Mouse (Mus musculus) neural tube, embryonic 11.5 days (tissue): ENCODE measurements around the gene Ptprn. TPM values are rescaled to one million over a fixed set of nuclear protein-coding genes. Genes with fewer than 3 reads are reported as not detected.

Experiments
- ATAC-seq: fragments of 200-750 bp; cut with Nextera tagmentation; 2 replicates; pipeline ENCODE4 v1.8.0; 2017; ENCODE audit warnings: moderate number of reproducible peaks, mild to moderate bottlenecking, moderate TSS enrichment, moderate library complexity; ENCODE audit not compliant: insufficient read depth, low FRiP score, low TSS enrichment
- DNase-seq: peaks from one replicate; pipeline ENCODE4 v3.0.0-alpha.2; 2015; ENCODE audit warnings: low spot score
- H3K27ac ChIP-seq: fragments of 300-500 bp; sonication (generic); 2 replicates; pipeline ENCODE4 v1.5.1; 2014; ENCODE audit warnings: low read depth, mild to moderate bottlenecking, low read length
- H3K27me3 ChIP-seq: fragments of 300-500 bp; sonication (generic); 2 replicates; pipeline ENCODE4 v1.6.1; 2014; ENCODE audit warnings: mild to moderate bottlenecking, low read length, mixed read lengths; ENCODE audit not compliant: control insufficient read depth, insufficient read depth
- H3K36me3 ChIP-seq: fragments of 300-500 bp; sonication (generic); 2 replicates; pipeline ENCODE4 v1.6.1; 2014; ENCODE audit warnings: mild to moderate bottlenecking, low read length, moderate library complexity, mixed read lengths; ENCODE audit not compliant: control insufficient read depth, insufficient read depth
- H3K4me1 ChIP-seq: fragments of 300-500 bp; sonication (generic); 2 replicates; pipeline ENCODE4 v1.6.1; 2014; ENCODE audit warnings: low read length, mixed read lengths; ENCODE audit not compliant: control insufficient read depth, insufficient read depth
- H3K4me2 ChIP-seq: fragments of 300-500 bp; sonication (generic); 2 replicates; pipeline ENCODE4 v1.6.1; 2014; ENCODE audit warnings: low read depth, mild to moderate bottlenecking, moderate library complexity
- H3K4me3 ChIP-seq: fragments of 300-500 bp; sonication (generic); 2 replicates; pipeline ENCODE4 v1.5.1; 2014; ENCODE audit warnings: low read depth, low read length
- H3K9ac ChIP-seq: fragments of 300-500 bp; sonication (generic); 2 replicates; pipeline ENCODE4 v1.6.1; 2014; ENCODE audit warnings: mild to moderate bottlenecking, low read length
- H3K9me3 ChIP-seq: fragments of 300-500 bp; sonication (generic); 2 replicates; pipeline ENCODE4 v1.6.1; 2016; ENCODE audit warnings: low read length; ENCODE audit not compliant: control insufficient read depth
- WGBS: fragments of 180-500 bp; shearing (Covaris S2); extraction: QIAGEN DNeasy Blood & Tissue Kit; methylation state at CpG from one replicate; pipeline ENCODE4 v1.1.7; 2014; 5-methylcytosine and 5-hydroxymethylcytosine counted together
- polyA plus RNA-seq: library from polyadenylated mRNA; unstranded; fragments of >200 nt; fragmentation: Nextera tagmentation; extraction: Ambion mirVana; gene quantifications from 2 replicates; pipeline ENCODE4 v1.2.1, GENCODE M21; 2014

Gene Ptprn
- polyA plus RNA-seq, 1 experiment from 2014 or later, result 6.0 TPM

DNA sequence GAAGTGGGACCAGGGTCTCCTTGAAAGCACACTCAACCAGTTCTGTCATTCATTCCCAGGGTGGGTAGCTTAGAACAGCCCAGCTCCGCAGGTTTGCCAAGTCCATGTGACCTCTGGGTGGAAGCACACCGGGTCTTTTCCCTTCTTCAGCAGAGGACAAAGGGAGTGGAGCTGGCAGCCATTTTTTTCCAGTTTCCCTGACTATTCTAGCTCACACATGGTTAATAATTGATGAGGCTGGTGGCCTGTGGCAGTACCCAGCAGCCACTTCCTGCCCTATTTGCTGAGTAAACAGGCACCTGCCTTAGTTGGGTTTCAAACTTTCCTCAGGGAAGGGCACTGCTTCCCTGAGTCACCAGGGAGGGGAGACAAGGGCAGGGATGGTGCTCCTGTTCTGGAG is 49.9 kb downstream of the Ptprn start:
- H3K4me1 ChIP-seq, result peaks cover 23% of the 10 kb centered on the region
- ATAC-seq (no peak), DNase-seq (no peak)
- no peak overlapping the region for H3K27ac ChIP-seq
- WGBS, result 83% methylated on average over 2 of the region's 2 CpGs
- H3K9ac ChIP-seq, result no peak overlapping the region
- H3K4me2 ChIP-seq, result no peak overlapping the region
- peaks cover 24% of the 10 kb centered on the region for H3K27me3 ChIP-seq
- H3K9me3 ChIP-seq, result no peaks in the 10 kb centered on the region; the same call in 1 of the 2 replicates
- H3K4me3 ChIP-seq, result no peak overlapping the region
- H3K36me3 ChIP-seq, result peaks cover 10% of the 10 kb centered on the region

DNA sequence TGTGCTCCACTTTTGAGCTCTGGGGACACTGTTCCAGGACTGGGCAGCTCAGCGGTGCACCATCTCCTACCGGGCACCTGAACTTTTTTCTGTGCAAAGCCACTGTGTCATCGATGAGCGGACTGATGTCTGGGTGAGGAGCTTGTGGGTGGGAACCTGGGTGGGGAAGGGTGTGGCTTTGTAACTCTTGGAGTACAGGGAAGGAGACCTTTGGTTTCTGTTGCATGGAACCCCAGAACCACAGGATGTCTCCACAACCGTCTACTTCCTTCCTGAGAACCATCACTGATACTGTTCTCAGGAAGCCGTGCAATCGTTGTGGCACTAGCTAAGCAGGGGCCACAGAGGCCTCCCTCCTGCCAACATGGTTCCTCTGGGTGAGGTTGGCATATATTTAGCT is 51.2 kb downstream of the Ptprn start:
- H3K9me3 ChIP-seq, result no peaks in the 10 kb centered on the region
- H3K36me3 ChIP-seq, result peaks cover 10% of the 10 kb centered on the region
- H3K9ac ChIP-seq, result no peak overlapping the region
- no peak overlapping the region for H3K4me3 ChIP-seq
- H3K4me1 ChIP-seq, result peaks cover 14% of the 10 kb centered on the region
- H3K27me3 ChIP-seq, result peaks cover 11% of the 10 kb centered on the region
- no peak for ATAC-seq
- no peak overlapping the region for H3K27ac ChIP-seq
- no peak for DNase-seq
- no peak overlapping the region for H3K4me2 ChIP-seq
- 91% methylated on average over 7 of the region's 7 CpGs for WGBS

DNA sequence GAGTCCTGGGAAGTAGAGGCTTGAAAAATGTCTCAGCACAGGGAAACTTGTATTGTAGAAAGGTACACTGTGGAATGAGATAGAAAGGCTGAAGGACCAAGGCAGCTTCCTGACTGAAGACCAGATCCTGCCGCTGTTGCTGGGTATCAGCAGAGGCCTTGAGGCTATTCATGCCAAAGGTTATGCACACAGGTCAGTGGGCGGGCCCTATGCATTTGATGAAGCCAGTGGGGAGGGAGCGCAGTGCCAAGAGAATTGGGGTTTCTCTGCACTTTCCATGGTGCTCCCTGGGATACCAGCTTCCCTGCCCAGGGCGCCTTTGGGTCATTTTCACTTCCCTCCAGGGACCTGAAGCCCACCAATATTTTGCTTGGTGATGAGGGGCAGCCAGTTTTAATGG is 51.8 kb downstream of the Ptprn start:
- Histone ChIP-seq H3K4me1 (peaks cover 14% of the 10 kb centered on the region), H3K36me3 (peaks cover 10% of the 10 kb centered on the region), H3K9me3 (no peaks in the 10 kb centered on the region), H3K4me3 (no peak overlapping the region), H3K27me3 (peaks cover 5% of the 10 kb centered on the region), H3K4me2 (no peak overlapping the region), H3K27ac (no peak overlapping the region), H3K9ac (no peak overlapping the region)
- no peak for DNase-seq
- no peak for ATAC-seq
- WGBS, result 87% methylated on average over 4 of the region's 4 CpGs

DNA sequence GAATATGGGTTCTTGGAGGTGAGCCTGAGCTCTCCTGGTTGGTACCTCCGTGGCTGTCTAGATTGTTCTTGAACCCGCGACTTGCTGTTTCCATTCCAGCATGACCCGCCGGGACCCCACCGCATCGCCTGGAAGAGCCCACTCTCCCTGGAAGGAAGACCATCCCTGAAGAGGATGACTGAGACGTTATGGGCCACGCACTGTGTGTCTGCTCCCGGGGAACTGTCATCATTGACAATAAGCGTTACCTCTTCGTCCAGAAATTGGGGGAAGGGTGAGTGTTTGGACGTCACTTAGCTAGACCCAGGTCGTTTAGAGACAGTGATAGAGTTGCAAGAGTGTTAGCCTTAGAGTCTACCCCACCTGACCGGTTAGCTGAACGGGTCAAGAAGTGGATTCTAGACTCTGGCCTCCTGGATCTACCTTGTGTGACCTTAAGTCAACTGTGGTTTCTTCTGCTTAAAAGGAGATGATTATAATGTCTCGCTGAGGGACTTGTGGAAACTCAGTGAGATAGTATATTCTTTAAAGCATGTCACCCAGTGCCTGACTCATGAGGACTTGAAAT is 53.1 kb downstream of the Ptprn start:
- H3K9ac ChIP-seq, result peak overlapping the region; percentile 93
- no peaks in the 10 kb centered on the region for H3K27me3 ChIP-seq
- 15% methylated on average over 17 of the region's 17 CpGs for WGBS
- peaks cover 10% of the 10 kb centered on the region for H3K36me3 ChIP-seq
- H3K4me1 ChIP-seq, result peaks cover 14% of the 10 kb centered on the region
- peak overlapping the region; percentile 95 for H3K4me3 ChIP-seq
- H3K4me2 ChIP-seq, result peak overlapping the region; percentile 92
- H3K9me3 ChIP-seq, result no peaks in the 10 kb centered on the region
- DNase-seq (no peak), ATAC-seq (no peak)
- H3K27ac ChIP-seq, result no peak overlapping the region

DNA sequence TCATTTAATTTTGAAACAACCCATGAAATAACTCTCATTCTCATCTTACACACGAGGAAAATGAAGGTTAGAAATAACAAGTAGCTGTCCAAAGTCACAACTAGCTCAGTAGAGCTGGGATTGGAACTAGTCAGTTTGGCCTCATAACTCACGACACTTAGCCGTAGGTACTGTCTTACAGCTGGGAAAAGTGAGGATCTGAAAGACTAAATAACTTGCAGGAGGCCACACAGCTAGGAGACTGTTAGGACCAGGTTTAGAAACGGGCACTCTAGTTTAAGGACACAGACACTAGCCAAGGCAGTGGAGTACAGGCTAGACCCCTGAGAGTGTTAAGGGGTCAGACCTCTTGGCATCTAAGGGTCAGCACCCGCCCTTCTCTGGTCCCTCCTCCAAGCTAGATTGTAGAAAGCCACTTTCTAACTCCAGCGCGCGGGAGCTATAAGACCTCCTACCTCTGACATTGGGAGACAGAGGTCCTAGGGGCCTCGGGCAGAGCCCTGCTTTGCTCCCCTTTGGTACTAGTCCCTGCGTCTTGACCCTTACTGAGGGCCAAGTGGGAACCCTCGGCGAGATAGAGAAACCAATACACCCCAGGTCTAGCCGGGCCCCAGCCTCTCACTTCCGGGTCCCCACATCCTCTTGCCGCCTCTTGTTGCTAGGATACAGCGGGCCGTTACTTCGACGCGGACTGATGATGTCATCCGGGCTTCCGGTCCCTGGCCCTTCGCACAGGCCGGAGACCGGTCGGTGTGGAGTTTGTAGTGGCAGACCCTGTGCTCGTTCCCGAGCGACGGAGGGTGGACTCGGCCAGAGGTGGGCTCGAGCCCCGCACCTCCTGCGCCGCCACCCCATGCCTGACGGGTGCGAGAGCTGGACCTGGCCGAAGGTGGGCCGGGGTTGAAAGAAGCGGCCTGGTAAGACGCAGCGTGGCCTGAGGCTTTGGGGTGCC is 53.9 kb downstream of the Ptprn start, which contains the start of the genes Glb1l and Stk16:
Glb1l (minus strand) TSS at position 678 of the 952 bp plus-strand sequence.
Stk16 (plus strand) TSS at position 703 of the 952 bp plus-strand sequence.
- H3K9me3 ChIP-seq, result no peaks in the 10 kb centered on the region
- peak within 1 kb of the TSS; percentile 95 for H3K4me3 ChIP-seq
- ATAC-seq, result peak; percentile 96
- WGBS, result 7% methylated on average over 42 of the region's 42 CpGs
- no peak within 1 kb of the TSS for H3K27ac ChIP-seq
- H3K9ac ChIP-seq, result peak within 1 kb of the TSS; percentile 93
- H3K4me1 ChIP-seq, result peaks cover 14% of the 10 kb centered on the region
- no peaks in the 10 kb centered on the region for H3K27me3 ChIP-seq
- peaks cover 10% of the 10 kb centered on the region for H3K36me3 ChIP-seq
- H3K4me2 ChIP-seq, result peak within 1 kb of the TSS; percentile 92
- DNase-seq, result peak; percentile 95

DNA sequence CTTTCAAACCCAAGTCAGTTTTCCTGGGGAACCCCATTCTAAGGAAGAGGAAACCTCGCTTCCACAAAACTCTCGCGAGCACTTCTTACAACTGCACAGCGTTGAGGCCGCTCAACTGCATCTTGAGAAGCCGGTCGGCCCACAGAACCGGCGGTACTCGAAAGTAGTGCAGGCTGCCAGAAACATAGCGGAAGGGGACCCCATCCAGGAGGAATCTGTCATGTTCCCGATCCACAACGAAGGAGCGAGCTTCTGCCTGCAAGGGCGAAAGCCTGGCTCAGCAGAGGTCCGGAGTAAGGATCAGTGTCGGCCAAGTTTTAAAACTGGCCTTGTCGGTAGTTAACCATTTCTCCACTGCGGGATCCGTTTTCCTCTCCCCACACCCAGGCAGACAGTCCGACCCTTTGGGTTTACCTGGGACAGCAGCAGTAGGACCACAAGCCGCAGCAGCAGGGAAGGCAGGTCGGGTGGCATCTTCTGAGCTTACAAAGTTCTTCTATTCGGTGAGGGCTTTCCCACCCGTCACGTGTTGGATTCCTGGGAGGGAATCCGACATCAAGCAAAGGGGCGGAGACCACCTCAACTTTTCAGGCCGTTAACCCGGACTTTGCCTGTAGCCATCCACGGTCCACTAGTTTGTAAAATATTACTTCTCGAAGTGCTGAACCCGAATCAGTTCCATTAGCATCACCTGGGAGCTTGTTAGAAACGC is 55.2 kb downstream of the Ptprn start:
- Histone ChIP-seq H3K9me3 (no peaks in the 10 kb centered on the region), H3K27me3 (no peaks in the 10 kb centered on the region), H3K4me1 (peaks cover 14% of the 10 kb centered on the region), H3K4me3 (peak overlapping the region; percentile 26), H3K4me2 (peak overlapping the region; percentile 92), H3K36me3 (peaks cover 6% of the 10 kb centered on the region), H3K9ac (peak overlapping the region; percentile 5), H3K27ac (no peak overlapping the region)
- DNase-seq (no peak), ATAC-seq (no peak)
- WGBS, result 8% methylated on average over 34 of the region's 34 CpGs

DNA sequence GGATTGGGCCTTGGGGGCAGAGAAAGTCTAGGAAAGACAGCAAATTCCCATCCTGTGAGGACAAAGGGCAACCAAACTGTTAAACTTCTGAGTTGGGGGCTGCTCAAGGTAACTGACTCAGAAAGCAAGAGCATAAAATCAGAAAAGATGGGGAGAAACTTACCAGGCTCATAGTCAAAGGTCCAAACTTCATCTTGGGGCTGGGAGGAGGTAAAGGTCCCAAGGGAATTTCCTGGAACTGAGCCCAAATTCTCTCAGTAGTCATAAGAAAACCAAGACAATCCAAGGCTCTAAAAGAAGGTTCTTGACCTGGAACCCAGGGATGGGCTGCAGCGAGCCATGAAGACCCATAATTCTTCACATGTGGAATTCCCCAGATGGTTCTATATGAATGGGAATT is 63.1 kb downstream of the Ptprn start:
- WGBS, result 88% methylated on average over 1 of the region's 1 CpGs
- Histone ChIP-seq H3K9me3 (no peaks in the 10 kb centered on the region), H3K4me3 (no peak overlapping the region), H3K4me1 (no peaks in the 10 kb centered on the region), H3K27me3 (no peaks in the 10 kb centered on the region), H3K27ac (no peak overlapping the region), H3K36me3 (peaks cover 6% of the 10 kb centered on the region; the same call in 1 of the 2 replicates), H3K9ac (no peak overlapping the region), H3K4me2 (no peak overlapping the region)
- ATAC-seq, result no peak
- DNase-seq, result no peak
